Mouse (Mus musculus): Measurements from ENCODE around the gene Higd1c.

DNA sequence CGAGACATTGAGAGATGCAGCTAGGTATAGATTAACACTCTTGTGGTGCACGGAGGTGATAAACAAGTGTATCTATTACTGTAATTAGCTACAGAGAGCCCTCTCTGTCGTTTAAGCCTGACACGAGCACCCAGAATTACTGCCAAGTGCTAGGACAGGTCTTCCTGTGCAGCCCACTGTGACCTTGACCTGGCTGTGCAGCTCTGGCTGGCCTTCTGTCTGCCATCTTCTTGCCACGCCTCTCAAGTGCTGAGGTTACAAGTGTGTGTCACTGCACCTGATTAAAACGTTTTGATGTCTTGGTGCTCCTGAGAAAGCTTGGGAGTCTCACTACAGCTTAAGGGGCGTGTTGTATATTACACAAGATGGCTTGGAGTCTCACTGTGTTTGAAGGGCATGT is 26.7 kb downstream of the Higd1c start:
- TF ChIP-seq CTCF (IDR thresholded peaks at IDR 0.05; ENCODE audit: extremely low read depth, insufficient read depth, insufficient read length, insufficient replicate concordance) (no peak), POLR2A (IDR thresholded peaks at IDR 0.05; ENCODE audit: low read depth, low read length) (no peak)

Data from spleen, adult 2 months (tissue).